Mouse (Mus musculus): ENCODE measurements around the gene Lancl3.

GRCm38 (mm10) chrX:9272460-9273361 lies 73.0 kb downstream of the Lancl3 start, which contains the start of gene Xk:
- TF ChIP-seq CTCF (IDR thresholded peaks at IDR 0.05; ENCODE audit: borderline replicate concordance, insufficient read depth, low read length) (no peak), POLR2A (IDR thresholded peaks at IDR 0.05; ENCODE audit: low read depth, low read length) (0 out of 2 replicates have a peak, but pooled peaks have one; percentile 8)

Measured in embryonic fibroblast, embryonic 13.5 days (primary cell).